Mouse (Mus musculus): ENCODE data around the gene Pigq.

Pigq gene

DNA sequence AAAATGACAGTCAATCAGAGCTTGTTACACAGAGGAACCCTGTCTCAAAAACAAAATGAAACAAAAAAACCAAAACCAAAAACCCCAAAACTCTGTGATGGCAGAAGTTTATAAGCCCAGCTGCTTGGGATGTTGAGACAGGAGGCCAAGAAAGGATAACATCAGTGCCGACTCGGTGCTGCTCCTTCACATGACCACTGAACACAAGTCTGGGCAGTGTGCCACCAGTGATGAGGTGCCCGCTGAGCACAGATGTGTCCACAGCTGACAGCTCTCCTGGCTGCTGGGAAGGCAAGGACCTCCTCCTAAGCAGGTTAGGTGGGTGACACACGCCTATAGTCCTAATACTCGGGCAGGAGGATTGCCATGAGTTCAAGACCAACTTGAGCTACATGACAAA is 22.6 kb downstream of the Pigq start:
- no peak for DNase-seq (ENCODE audit: low spot score)

DNA sequence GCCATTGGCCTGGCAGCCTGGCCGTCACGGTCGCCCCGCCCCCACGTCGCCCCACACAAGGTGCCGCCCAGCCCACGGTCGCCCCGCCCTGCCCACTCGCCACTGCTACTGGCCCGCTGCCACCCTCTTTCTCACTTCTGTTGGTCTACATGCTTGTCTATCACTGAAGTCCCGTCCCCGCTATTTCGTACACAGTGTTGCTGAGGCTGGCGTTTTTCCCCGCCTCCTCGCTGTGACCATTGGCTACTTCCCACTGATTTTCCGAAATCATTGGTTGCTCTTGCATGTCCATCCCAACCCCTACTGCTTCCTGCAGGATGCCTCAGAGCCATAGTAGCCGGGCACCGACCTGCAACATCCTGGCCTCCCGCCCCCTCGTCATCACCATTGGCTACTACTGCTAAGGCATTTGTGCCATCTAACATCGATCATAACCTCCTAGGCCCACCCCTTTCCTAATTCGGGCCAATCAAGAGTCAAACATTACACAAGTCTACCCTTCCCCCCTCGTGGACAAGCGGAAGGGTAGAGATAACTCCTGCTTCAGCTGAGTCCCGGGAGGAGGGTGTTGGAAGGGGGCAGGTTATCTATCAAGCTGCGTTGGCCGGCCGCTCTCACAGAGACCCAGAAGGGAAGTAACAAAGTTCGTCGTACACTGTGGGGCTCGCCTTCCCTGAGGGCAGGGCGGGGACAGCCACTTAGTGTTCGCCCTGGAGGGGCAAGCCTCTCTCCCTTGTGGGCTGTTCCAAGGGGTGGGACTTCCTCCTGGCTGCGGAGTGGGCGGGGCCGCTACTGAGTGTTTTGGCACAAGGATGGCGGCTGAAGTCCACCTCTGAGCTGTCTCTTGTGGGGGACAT is 24.7 kb downstream of the Pigq start:
- DNase-seq (ENCODE audit: low spot score) = peak; percentile 100

- DNase-seq (ENCODE audit: low spot score) = peak; percentile 35
Measured at GRCm38 (mm10) chr17:25919144-25919785, 25.5 kb downstream of the Pigq start, which contains the start of gene Rab40c. Rab40c (minus strand) TSS chr17:25919727.

- no peak for DNase-seq (ENCODE audit: low spot score)
Measured at GRCm38 (mm10) chr17:25918037-25918750, 26.5 kb downstream of the Pigq start.

- DNase-seq (ENCODE audit: low spot score) = no peak
Measured at GRCm38 (mm10) chr17:25916931-25917647, 27.6 kb downstream of the Pigq start.

GRCm38 (mm10) chr17:25914295-25914694 is 30.4 kb downstream of the Pigq start:
- no peak for DNase-seq (ENCODE audit: low spot score)

GRCm38 (mm10) chr17:25913877-25914275 is 30.9 kb downstream of the Pigq start:
- no peak for DNase-seq (ENCODE audit: low spot score)

DNA sequence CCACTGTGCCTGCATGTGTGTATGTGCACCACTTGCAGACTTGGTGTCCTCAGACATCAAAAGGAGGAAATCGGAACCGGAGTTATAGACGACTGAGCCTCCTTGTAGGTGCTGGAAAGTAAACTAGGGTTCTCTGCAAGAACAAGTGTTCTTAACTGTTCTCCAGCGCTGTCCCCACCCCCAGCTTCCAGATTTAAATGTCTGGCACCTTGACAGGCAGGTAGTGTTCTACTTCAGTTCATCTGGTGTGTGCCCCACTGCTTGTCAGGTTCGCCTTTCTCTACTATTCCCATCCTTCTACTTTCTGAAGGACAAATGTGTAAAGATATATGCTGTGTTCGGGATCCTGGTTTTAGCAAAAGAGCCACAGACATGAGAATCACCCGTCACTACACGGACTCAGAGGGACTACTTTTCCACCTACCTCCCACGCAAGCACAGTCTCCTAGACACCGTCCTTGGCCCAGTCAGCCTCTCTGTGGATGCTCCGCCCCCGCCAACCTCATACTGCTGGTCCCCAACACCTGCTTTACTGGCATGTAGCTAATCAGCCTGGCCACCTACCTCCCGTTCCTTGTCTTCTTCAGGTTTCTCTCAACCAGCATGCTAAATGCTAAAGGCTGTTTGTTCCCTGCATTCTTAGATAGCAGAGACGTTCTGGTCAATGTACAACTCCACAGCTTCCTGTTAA is 31.4 kb downstream of the Pigq start:
- DNase-seq (ENCODE audit: low spot score) = no peak

- DNase-seq (ENCODE audit: low spot score) = no peak
Measured at GRCm38 (mm10) chr17:25911816-25912215, 32.9 kb downstream of the Pigq start.

DNA sequence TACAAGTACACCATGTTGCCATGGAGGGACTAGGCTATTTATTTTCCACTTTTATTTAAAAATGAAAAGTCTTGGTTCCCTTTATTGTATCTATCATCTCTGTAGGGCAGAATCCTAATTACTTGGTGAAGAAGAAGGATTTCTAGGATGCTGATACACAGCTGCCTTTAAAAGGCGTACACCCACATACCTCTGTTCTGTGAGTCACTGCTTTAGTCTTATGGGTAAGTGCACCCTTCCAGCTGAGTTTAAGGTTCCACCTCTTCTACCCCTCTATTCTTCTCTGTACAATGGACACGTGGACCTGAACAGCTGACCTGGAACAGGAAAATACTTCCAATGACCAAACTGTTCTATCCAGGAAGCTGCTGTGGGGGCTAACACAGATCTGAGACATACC is 37.1 kb downstream of the Pigq start:
- DNase-seq (ENCODE audit: low spot score) = no peak

GRCm38 (mm10) chr17:25903061-25903460 is 41.7 kb downstream of the Pigq start:
- DNase-seq (ENCODE audit: low spot score) = no peak

- no peak for DNase-seq (ENCODE audit: low spot score)
Measured at GRCm38 (mm10) chr17:25900193-25900592, 44.5 kb downstream of the Pigq start.

- DNase-seq (ENCODE audit: low spot score) = peak; percentile 22
Measured at GRCm38 (mm10) chr17:25895891-25896290, 48.8 kb downstream of the Pigq start.

GRCm38 (mm10) chr17:25895415-25895814 is 49.3 kb downstream of the Pigq start:
- peak; percentile 78 for DNase-seq (ENCODE audit: low spot score)

- peak; percentile 89 for DNase-seq (ENCODE audit: low spot score)
Measured at GRCm38 (mm10) chr17:25893975-25894617, 50.6 kb downstream of the Pigq start.

DNA sequence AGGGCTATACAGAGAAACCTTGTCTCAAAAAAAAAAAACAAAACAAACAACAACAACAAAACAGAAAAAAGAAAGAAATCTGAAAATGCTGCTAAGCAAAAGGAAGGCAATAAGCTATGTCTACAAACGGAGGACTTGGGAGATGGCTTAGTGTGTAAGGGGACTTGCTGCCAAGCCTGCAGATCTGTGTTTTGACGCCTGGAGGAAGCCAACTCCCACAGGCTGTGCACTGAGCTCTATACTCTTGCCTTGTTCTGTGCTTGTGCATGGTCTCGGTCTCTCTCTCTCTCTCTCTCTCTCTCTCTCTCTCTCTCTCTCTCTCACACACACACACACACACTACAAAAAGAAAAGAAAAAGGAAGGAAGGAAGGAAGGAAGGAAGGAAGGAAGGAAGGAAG is 55.9 kb downstream of the Pigq start:
- DNase-seq (ENCODE audit: low spot score) = no peak

- DNase-seq (ENCODE audit: low spot score) = no peak
Measured at GRCm38 (mm10) chr17:25887467-25887866, 57.3 kb downstream of the Pigq start.

DNA sequence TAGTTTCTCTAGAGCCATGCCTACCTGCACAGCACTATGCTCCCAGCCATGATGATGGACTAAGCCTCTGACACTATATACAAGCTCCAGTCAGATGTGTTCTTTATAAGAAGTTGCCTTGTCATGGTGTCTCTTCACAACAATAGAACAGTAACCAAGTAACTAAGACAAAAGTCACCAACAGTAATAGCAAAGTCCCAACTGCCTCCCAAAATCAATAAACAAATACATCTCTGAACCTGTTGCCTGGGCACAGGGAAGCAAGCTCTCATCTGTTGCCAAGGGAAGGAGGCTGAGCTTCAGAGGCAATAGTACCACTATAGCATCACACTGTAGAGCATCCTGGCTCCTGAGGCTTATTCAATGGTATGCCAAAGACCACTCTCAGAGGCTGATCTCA is 57.9 kb downstream of the Pigq start:
- DNase-seq (ENCODE audit: low spot score) = no peak

- peak; percentile 51 for DNase-seq (ENCODE audit: low spot score)
Measured at GRCm38 (mm10) chr17:25885636-25886035, 59.1 kb downstream of the Pigq start.

- no peak for DNase-seq (ENCODE audit: low spot score)
Measured at GRCm38 (mm10) chr17:25883824-25884223, 60.9 kb downstream of the Pigq start.

GRCm38 (mm10) chr17:25883268-25883667 is 61.5 kb downstream of the Pigq start:
- DNase-seq (ENCODE audit: low spot score) = no peak
